Mouse (Mus musculus) G1E (cell line): Measurements from ENCODE around the gene Yif1b.

Experiments used
- CTCF ChIP-seq: IDR thresholded peaks from 2 replicates; pipeline ENCODE4 v1.5.1; 2012; ENCODE audit warnings: low read depth, low read length, inconsistent platforms, mixed read lengths
- GATA1 ChIP-seq: IDR thresholded peaks from 2 replicates; pipeline ENCODE4 v1.6.1; 2012; ENCODE audit warnings: borderline replicate concordance, low read length, inconsistent platforms, mixed read lengths

DNA sequence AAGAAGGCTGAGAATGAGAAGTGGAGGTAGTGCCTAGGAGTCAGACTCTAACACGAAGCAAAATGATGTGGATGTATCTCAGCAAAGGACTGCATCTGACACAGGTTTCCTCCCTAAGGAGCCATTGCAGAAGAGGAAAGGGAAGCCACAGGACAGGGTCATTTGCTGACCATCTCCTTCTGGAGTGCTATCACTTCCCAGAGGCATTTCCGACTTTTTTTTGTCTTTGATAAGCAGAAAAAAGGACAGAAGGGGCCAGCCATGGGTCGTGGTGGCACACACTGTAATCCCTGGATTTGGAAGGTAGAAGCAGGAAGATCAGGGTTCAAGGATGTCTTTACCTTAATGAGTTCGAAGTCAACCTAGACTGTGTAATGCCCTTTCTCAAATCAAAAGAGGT lies 1.5 kb upstream of the Yif1b start:
- TF ChIP-seq CTCF (no peak), GATA1 (no peak)
